Mouse (Mus musculus) heart, embryonic 12.5 days (tissue): Measurements from ENCODE around the gene Pax8. TPM values are rescaled to one million over a fixed set of nuclear protein-coding genes. Genes with fewer than 3 reads are reported as not detected.

Experiments used
- ATAC-seq: fragments of 200-750 bp; cut with Nextera tagmentation; 2 replicates; pipeline ENCODE4 v1.8.0; 2017; ENCODE audit warnings: moderate TSS enrichment, moderate library complexity; ENCODE audit not compliant: insufficient number of reproducible peaks, low FRiP score
- H3K27ac ChIP-seq: fragments of 300-500 bp; sonication (generic); 2 replicates; pipeline ENCODE4 v1.5.1; 2016; ENCODE audit warnings: mild to moderate bottlenecking, moderate library complexity; ENCODE audit not compliant: poor library complexity, severe bottlenecking
- H3K27me3 ChIP-seq: fragments of 300-500 bp; sonication (generic); replicated peaks from 2 replicates; pipeline ENCODE4 v1.6.1; 2016; ENCODE audit warnings: mild to moderate bottlenecking, moderate library complexity
- H3K36me3 ChIP-seq: fragments of 300-500 bp; sonication (generic); 2 replicates; pipeline ENCODE4 v1.6.1; 2016; ENCODE audit warnings: mild to moderate bottlenecking, moderate library complexity
- H3K4me1 ChIP-seq: fragments of 300-500 bp; sonication (generic); replicated peaks from 2 replicates; pipeline ENCODE4 v1.6.1; 2016; ENCODE audit warnings: mild to moderate bottlenecking
- H3K4me2 ChIP-seq: fragments of 300-500 bp; sonication (generic); 2 replicates; pipeline ENCODE4 v1.6.1; 2016; ENCODE audit warnings: mild to moderate bottlenecking, moderate library complexity
- H3K4me3 ChIP-seq: fragments of 300-500 bp; sonication (generic); 2 replicates; pipeline ENCODE4 v1.5.1; 2016; ENCODE audit warnings: mild to moderate bottlenecking
- H3K9ac ChIP-seq: fragments of 300-500 bp; sonication (generic); 2 replicates; pipeline ENCODE4 v1.6.1; 2016; ENCODE audit warnings: mild to moderate bottlenecking, moderate library complexity
- H3K9me3 ChIP-seq: fragments of 300-500 bp; sonication (generic); replicated peaks from 2 replicates; pipeline ENCODE4 v1.6.1; 2016; ENCODE audit warnings: mild to moderate bottlenecking, moderate library complexity
- WGBS: fragments of 180-500 bp; shearing (Covaris S2); methylation state at CpG from one replicate; pipeline ENCODE4 v1.1.7; 2016; 5-methylcytosine and 5-hydroxymethylcytosine counted together
- polyA plus RNA-seq: library from polyadenylated mRNA; unstranded; fragments of >200 nt; fragmentation: Nextera tagmentation; extraction: Ambion mirVana; gene quantifications from 2 replicates; pipeline ENCODE4 v1.2.1, GENCODE M21; 2016

The Pax8 gene
- not detected in 2 replicates for polyA plus RNA-seq

DNA sequence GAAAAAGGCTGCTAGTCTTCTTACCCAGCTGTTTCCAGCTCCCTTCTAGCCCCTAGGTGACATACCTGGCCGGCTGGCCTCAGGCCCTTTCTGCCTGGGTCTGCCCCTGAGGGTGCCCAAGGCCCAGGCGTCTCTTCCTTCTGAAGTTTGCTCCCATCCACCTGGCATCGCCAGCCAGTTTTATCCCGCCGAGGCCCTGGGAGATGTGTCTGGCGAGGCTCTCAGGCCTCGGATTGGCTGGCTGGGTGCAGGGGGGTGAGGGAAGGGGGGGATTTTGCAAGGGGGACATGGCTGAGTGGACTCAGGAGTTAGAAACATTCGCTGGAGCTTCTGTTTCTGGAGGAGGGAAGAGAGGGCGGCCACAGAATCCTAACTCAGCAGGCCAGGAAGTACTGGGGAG, at the start of gene Pax8:
TSS of gene Pax8 (minus strand) at position 180 of the 400 bp plus-strand sequence.
- no peaks in the 10 kb centered on the region for H3K9me3 ChIP-seq
- H3K27me3 ChIP-seq, result peaks cover 69% of the 10 kb centered on the region
- ATAC-seq, result 0 out of 2 replicates have a peak, but pooled peaks have one; percentile 15
- H3K27ac ChIP-seq, result no peak within 1 kb of the TSS
- H3K9ac ChIP-seq, result no peak within 1 kb of the TSS
- peak within 1 kb of the TSS; percentile 63 for H3K4me2 ChIP-seq
- peak within 1 kb of the TSS; percentile 38 for H3K4me3 ChIP-seq
- no peaks in the 10 kb centered on the region for H3K36me3 ChIP-seq
- H3K4me1 ChIP-seq, result peaks cover 9% of the 10 kb centered on the region
- WGBS, result 18% methylated on average over 9 of the region's 9 CpGs

DNA sequence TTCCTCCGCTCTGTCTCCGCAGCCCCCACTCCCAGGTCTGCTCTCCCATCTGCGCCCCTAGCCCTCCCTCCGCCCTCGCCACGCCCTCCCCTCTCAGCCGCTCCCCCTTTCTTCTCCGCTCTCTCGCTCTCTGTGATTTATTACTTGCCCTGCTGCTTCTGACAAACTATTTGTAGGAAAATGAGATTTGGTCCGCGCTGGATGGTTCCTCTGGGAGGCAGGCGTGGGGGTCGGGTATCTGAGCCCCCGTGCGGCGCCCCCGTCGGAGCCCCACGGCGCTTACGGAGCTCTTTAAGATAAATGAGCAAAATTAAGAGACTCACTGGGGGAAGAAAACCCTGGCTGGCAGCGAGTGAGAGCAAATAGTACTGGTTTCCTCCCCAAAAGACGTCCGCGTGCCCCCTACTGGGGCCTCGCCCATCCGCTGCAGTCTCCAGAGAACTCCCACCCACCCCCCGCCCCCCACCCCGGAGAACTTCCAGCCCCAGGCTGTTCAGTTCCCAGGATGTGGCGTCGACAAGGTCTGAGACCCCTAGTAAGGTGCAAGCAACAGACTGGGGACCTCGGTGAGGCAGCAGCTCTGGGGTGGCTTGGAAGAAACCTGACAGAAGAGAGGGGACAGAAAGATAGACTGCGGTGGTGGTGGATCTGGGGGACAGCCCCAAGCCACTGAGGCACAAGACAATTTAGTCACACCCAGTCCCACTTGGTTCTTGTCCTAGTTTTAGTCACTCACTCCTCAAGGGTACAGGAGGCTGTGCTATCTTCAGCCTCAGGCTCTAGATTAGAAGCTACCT, 46.2 kb upstream of the Pax8 start:
- no peaks in the 10 kb centered on the region for H3K27me3 ChIP-seq
- no peak overlapping the region for H3K27ac ChIP-seq
- H3K36me3 ChIP-seq, result no peaks in the 10 kb centered on the region
- peak; percentile 25; the same call in 1 of the 2 replicates for ATAC-seq
- 1% methylated on average over 33 of the region's 33 CpGs for WGBS
- peak overlapping the region; percentile 55 for H3K4me3 ChIP-seq
- H3K4me2 ChIP-seq, result peak overlapping the region; percentile 94
- peak overlapping the region; percentile 72 for H3K9ac ChIP-seq
- no peaks in the 10 kb centered on the region for H3K9me3 ChIP-seq
- H3K4me1 ChIP-seq, result peaks cover 15% of the 10 kb centered on the region

DNA sequence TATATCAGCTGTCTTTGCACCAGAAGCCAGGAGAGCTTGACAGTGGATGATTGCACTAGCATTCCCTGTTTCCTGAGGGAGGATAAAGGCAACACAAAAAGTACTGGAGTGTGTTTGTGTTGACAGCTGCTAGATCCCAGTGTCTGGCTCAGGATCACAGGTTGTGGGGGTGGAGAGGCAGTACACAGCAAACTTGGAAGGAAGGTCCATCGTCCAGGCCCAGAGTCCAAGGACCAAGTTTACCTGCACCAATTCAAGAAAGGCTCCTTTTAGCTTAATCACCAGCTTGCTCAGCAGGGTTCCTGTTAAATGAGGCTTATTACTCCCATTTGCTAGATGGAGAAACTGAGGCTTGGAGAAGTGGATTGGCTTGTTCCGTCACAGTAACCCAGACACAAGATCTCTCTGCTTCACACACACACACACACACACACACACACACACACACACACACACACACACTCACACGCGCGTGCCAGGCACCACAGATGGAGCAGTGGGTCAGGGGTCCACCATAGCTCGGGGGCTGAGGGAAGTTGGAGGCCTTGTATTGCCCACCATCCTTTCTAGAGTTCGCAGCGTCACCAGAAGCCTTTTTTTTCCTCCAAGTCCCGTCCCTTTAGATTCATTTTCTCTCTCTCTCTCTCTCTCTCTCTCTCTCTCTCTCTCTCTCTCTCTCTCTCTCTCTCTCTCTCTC, 45.3 kb upstream of the Pax8 start:
- no peak for ATAC-seq
- 33% methylated on average over 9 of the region's 9 CpGs for WGBS
- H3K4me1 ChIP-seq, result peaks cover 15% of the 10 kb centered on the region
- no peaks in the 10 kb centered on the region for H3K36me3 ChIP-seq
- H3K4me2 ChIP-seq, result peak overlapping the region; percentile 94
- no peak overlapping the region for H3K9ac ChIP-seq
- H3K4me3 ChIP-seq, result peak overlapping the region; percentile 55
- H3K27me3 ChIP-seq, result no peaks in the 10 kb centered on the region
- H3K9me3 ChIP-seq, result no peaks in the 10 kb centered on the region
- H3K27ac ChIP-seq, result no peak overlapping the region

DNA sequence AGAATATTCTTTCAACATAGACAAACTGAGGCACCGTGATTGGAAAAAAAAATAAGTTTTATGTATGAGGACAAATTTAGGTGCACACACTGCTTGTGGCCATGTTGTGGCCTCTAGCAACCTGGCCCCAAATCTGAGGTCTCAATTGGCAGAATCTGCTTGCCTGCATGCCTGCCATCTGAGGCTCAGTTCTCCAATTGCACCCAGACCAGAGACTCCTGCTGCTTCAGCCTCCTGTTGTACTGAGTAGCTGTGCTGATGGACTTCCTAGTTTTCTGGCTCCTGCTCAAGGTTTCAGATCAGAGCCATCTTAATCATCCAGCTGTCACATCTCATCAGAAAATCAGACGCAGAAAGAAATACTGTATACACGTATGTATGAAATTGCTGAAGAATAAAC, 41.5 kb upstream of the Pax8 start:
- H3K4me1 ChIP-seq, result peaks cover 10% of the 10 kb centered on the region
- H3K9ac ChIP-seq, result no peak overlapping the region
- no peak overlapping the region for H3K4me2 ChIP-seq
- no peaks in the 10 kb centered on the region for H3K27me3 ChIP-seq
- WGBS, result 76% methylated on average over 3 of the region's 3 CpGs
- no peak overlapping the region for H3K27ac ChIP-seq
- no peak overlapping the region for H3K4me3 ChIP-seq
- no peaks in the 10 kb centered on the region for H3K9me3 ChIP-seq
- no peaks in the 10 kb centered on the region for H3K36me3 ChIP-seq
- no peak for ATAC-seq

DNA sequence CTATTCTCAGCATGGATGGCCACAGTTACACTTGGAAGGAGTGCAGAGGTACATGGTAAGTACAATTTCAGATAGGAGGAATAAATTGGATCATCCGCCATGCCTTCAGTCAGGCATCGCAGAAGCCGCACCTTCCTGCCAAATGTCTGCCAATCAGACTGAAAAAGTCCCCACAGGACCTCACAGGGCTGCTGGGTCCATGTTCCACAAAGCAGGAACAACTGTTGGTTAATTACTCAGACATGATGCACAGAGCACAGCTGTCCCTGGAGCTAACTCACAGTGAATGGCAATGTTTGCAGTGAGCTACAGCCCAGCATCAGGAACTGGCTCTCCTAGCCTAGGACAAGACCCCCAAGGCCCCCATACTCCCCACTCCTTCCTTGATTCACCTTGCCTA, 32.0 kb upstream of the Pax8 start:
- no peaks in the 10 kb centered on the region for H3K27me3 ChIP-seq
- no peak overlapping the region for H3K4me2 ChIP-seq
- H3K9me3 ChIP-seq, result no peaks in the 10 kb centered on the region
- no peak for ATAC-seq
- no peak overlapping the region for H3K27ac ChIP-seq
- no peak overlapping the region for H3K4me3 ChIP-seq
- H3K9ac ChIP-seq, result no peak overlapping the region
- WGBS, result 90% methylated on average over 3 of the region's 3 CpGs
- H3K36me3 ChIP-seq, result no peaks in the 10 kb centered on the region
- peaks cover 7% of the 10 kb centered on the region; the same call in 1 of the 2 replicates for H3K4me1 ChIP-seq

DNA sequence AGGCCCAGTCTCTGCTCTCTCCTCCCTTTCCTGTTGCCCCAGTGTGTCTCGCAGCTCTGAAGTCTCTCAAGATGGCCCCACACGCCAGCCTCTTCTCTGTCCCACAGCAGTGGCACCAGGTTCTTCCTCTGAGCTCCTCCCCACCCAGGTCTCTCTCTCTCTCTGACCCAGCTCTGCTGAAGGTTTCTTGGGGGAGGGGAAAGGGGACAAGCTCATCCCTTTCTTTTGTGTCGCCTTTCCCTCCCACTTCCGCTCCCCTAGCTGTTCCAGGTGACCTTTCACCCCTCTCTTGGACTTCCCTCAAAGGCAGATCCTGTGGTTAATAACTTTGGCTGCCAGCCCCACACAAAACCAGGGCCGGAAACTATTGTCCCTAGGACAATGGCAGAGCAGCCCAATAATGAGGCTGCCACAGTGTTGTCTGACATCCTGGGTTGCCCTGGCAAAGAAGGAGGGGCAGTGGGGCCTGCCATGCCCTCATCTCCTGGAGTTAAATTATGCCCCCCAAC, 27.6 kb upstream of the Pax8 start:
- 55% methylated on average over 5 of the region's 5 CpGs for WGBS
- Histone ChIP-seq H3K27ac (no peak overlapping the region), H3K4me1 (peaks cover 9% of the 10 kb centered on the region; the same call in 1 of the 2 replicates), H3K4me2 (no peak overlapping the region), H3K4me3 (no peak overlapping the region), H3K9me3 (no peaks in the 10 kb centered on the region), H3K36me3 (no peaks in the 10 kb centered on the region), H3K9ac (no peak overlapping the region), H3K27me3 (no peaks in the 10 kb centered on the region)
- ATAC-seq, result peak; percentile 53; the same call in 1 of the 2 replicates

DNA sequence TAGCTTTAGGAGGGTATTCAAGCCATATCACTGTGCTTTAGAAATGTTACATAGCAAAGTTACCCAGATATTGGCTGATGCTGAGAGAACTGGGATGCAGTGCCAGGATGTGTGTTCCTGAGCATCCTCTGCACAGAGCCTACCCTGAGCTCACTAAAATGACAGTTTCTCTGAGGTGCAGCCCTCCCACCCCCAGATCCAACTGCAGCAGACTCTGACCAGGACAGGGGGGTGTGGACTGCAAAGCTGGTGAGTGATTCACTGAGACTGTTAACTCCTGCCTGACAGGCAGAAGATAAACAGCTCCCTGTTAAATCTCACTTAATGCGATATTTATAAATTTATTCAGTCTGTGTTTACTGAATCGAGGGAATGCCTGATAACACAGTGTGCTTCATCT, 25.5 kb upstream of the Pax8 start:
- H3K36me3 ChIP-seq, result no peaks in the 10 kb centered on the region
- peaks cover 9% of the 10 kb centered on the region; the same call in 1 of the 2 replicates for H3K4me1 ChIP-seq
- H3K4me3 ChIP-seq, result no peak overlapping the region
- ATAC-seq, result no peak
- no peak overlapping the region for H3K9ac ChIP-seq
- no peaks in the 10 kb centered on the region for H3K9me3 ChIP-seq
- H3K4me2 ChIP-seq, result no peak overlapping the region
- H3K27me3 ChIP-seq, result no peaks in the 10 kb centered on the region
- whole genome bisulfite sequencing, result 33% methylated on average over 2 of the region's 2 CpGs
- no peak overlapping the region for H3K27ac ChIP-seq

DNA sequence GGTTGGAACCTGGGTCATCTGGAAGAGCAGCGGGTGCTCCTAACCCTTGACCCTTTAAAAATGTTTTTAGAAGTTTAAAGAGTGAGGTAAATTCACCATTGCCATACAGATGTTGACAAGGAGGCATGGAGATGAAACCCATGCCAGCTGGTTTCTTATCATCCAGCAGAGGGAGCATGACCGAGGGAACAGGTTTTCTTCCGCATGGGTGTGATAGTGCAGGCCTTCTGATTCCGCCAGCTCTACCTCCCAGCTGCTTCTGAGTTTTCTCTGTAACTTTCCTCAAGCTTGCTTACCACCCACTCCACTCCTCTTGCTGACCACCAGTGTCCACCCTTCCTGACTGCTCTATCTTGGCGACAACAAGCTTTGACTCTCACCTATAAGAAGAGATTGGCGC, 15.2 kb upstream of the Pax8 start:
- 26% methylated on average over 6 of the region's 6 CpGs for WGBS
- no peak overlapping the region for H3K9ac ChIP-seq
- peaks cover 8% of the 10 kb centered on the region; the same call in 1 of the 2 replicates for H3K27me3 ChIP-seq
- H3K36me3 ChIP-seq, result no peaks in the 10 kb centered on the region
- ATAC-seq, result no peak
- no peak overlapping the region for H3K4me2 ChIP-seq
- no peak overlapping the region for H3K4me3 ChIP-seq
- no peaks in the 10 kb centered on the region for H3K9me3 ChIP-seq
- no peak overlapping the region for H3K27ac ChIP-seq
- no peaks in the 10 kb centered on the region for H3K4me1 ChIP-seq

DNA sequence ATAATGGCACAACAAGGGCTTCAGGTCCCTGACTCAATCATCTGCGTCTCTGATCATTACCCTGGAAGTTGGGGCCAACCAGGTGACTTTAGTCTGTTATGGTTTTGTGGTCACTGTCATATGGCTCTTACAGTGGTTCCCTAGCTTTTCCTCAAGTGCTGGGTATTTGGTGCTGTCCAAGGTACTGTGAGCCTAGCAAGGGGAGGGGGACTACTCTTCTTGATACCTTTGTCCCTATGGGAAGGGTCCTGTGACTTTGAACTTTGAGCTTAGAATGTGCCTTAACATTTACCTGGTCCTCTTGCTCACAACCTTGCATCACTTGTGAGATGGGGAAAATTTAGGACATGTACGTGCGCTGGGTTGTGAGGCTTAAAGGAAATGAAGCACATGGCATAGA, 13.3 kb upstream of the Pax8 start:
- H3K27ac ChIP-seq, result no peak overlapping the region
- H3K9me3 ChIP-seq, result no peaks in the 10 kb centered on the region
- peaks cover 8% of the 10 kb centered on the region; the same call in 1 of the 2 replicates for H3K27me3 ChIP-seq
- WGBS, result 64% methylated on average over 3 of the region's 3 CpGs
- no peak overlapping the region for H3K4me3 ChIP-seq
- H3K9ac ChIP-seq, result no peak overlapping the region
- H3K4me2 ChIP-seq, result no peak overlapping the region
- no peaks in the 10 kb centered on the region for H3K4me1 ChIP-seq
- ATAC-seq, result no peak
- no peaks in the 10 kb centered on the region for H3K36me3 ChIP-seq

DNA sequence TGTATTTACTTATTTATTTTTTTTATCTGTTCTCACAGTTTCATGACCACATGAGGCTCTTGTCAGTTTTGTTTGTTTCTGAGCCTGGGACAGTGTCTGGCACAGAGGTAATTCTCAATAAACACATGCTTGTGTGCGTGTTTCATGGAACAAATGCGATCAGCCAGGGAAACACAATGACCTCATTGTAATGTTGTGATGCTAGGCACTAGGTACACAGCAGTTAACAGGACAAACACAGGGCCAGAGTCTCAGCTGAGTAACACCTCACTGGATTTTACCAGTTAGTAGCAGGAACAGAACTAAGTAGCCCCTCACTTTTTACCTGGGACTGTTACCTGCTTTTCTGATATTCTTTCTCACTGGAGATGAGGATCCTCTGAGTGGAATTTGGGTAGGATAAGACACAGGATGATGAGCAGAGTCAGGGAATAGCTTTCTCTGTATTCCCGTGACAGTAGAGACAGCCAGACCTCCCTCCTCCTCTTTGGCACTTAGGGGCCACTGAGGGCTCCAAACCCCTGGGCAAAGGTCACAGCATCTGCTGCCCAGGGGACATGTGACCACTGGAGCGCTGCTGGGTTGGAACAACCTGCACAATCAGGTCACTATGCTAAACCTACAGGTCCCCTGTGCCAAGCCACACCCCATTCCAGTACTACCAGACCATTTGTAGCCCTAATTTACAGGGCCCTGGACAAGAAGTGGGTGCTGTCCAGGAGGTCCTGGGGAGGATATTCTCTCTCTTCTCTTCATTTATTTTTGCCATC, 11.8 kb upstream of the Pax8 start:
- no peak for ATAC-seq
- WGBS, result 69% methylated on average over 4 of the region's 4 CpGs

DNA sequence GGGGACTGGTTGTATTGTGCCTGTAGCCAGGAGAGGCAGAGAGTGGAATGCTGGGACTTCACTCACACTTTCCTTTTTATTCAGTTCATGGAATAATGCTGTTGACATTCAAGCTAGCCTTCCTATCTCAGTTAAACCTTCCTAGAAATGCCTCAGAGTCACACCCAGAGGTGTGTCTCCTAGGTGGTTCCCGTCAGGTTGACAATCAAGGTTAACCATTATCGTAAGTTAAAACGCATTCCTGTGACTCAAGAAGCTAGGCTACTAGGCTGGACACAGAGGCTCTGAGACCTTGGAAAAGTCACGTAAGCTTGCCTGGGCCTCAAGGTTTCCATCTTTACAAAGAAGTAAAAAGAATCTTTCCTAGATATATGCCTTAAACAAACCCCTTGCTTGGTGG, 10.0 kb upstream of the Pax8 start:
- Histone ChIP-seq H3K27ac (no peak overlapping the region), H3K4me2 (no peak overlapping the region), H3K4me1 (no peaks in the 10 kb centered on the region), H3K9me3 (no peaks in the 10 kb centered on the region), H3K27me3 (no peaks in the 10 kb centered on the region), H3K4me3 (no peak overlapping the region), H3K9ac (no peak overlapping the region), H3K36me3 (no peaks in the 10 kb centered on the region)
- 82% methylated on average over 4 of the region's 4 CpGs for WGBS
- no peak for ATAC-seq

More for the DNA sequence above, 11.8 kb upstream of the Pax8 start:
- no peak overlapping the region for H3K4me2 ChIP-seq
- H3K9me3 ChIP-seq, result no peaks in the 10 kb centered on the region
- no peaks in the 10 kb centered on the region for H3K36me3 ChIP-seq
- H3K27me3 ChIP-seq, result peaks cover 8% of the 10 kb centered on the region; the same call in 1 of the 2 replicates
- H3K4me3 ChIP-seq, result no peak overlapping the region
- no peaks in the 10 kb centered on the region for H3K4me1 ChIP-seq
- H3K27ac ChIP-seq, result no peak overlapping the region
- H3K9ac ChIP-seq, result no peak overlapping the region
